Mouse (Mus musculus) left cerebral cortex, postnatal 4 days (tissue): ENCODE measurements at regions not wholly inside any gene's neighbourhood (a gene's known extent, or its start where the extent isn't known, plus 50 kb on each side); places are given as distances from the start of the nearest gene placed in this dataset. TPM values are rescaled to one million over a fixed set of nuclear protein-coding genes. Genes with fewer than 3 reads are reported as not detected.

ENCODE experiments used
- DNase-seq: peaks from one replicate; pipeline ENCODE4 v3.0.0-alpha.2; 2022
- intact Hi-C: fragments of 180-260 bp; cut with DNase I; formaldehyde crosslinking; loops from one replicate; pipeline ENCODE4 v1.15.1; 2025
- microRNA-seq: library from miRNA; unstranded; fragments of <30 nt; microRNA quantifications from one replicate; pipeline ENCODE4 v1.2.0, GENCODE M21; 2022

- intact Hi-C loops: no loop called here
- DNase-seq: peak; percentile 10
These were observed 178.9 kb upstream of the Tecrl start for GRCm38 (mm10) chr5:83533901-83534300.

GRCm38 (mm10) chr5:83518661-83519060 is 163.7 kb upstream of the Tecrl start:
- intact Hi-C loops: no loop called here
- DNase-seq: no peak

- intact Hi-C loops: no loop called here
- peak; percentile 41 for DNase-seq
These were observed 129.1 kb upstream of the Tecrl start for GRCm38 (mm10) chr5:83484135-83484534.

GRCm38 (mm10) chr5:83440259-83440658 is 85.3 kb upstream of the Tecrl start:
- peak; percentile 50 for DNase-seq

GRCm38 (mm10) chr5:83436510-83436909 is 81.5 kb upstream of the Tecrl start:
- no peak for DNase-seq
- intact Hi-C loops: no loop called here

More at GRCm38 (mm10) chr5:83440259-83440658, 85.3 kb upstream of the Tecrl start:
- intact Hi-C loops: no loop called here

GRCm38 (mm10) chr5:83421708-83422107 is 66.7 kb upstream of the Tecrl start:
- intact Hi-C loops: no loop called here
- DNase-seq: no peak

- no peak for DNase-seq
- intact Hi-C loops: no loop called here
These were observed 55.2 kb upstream of the Tecrl start for GRCm38 (mm10) chr5:83410221-83410620.

GRCm38 (mm10) chr5:83405266-83405954 is 50.4 kb upstream of the Tecrl start:
- intact Hi-C loops: no loop called here
- no peak for DNase-seq

Small RNA genes lying in the stretch of these regions (microRNA-seq; reads per million reads assigned to microRNA genes)
- gene Gm44303: not detected
